Mouse (Mus musculus) c-Kit-negative CD71-positive TER-119-positive erythroid progenitor cells, embryonic 14.5 days (primary cell): ENCODE measurements around the gene Phc2.

Experiments
- DNase-seq: peaks from one replicate; pipeline ENCODE4 v3.0.0-alpha.2; 2013; ENCODE audit warnings: low read depth, low spot score

Gene Phc2

GRCm38 (mm10) chr4:128691195-128691594 lies 36.7 kb downstream of the Phc2 start:
- DNase-seq = no peak

- DNase-seq = no peak
These were observed 37.8 kb downstream of the Phc2 start for GRCm38 (mm10) chr4:128692149-128692925.

DNA sequence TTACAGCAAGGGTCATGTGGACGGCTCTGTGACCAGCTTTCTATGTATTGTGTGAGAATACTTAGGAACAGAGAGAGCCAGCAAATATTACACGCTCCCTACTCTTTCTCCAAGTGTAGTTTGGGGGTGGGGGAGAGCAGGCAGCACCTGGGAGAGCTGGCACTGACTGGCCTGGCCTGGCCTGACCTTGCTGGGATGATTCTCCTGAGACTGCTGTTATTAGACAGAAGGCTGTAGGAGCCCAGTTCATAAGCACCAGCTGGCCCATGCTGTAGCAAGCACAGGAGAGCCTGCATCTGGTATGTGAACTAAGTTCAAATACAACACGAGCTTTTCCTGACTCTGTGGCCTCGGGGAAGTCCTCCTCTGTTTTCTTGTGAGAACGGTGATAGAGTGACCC lies 38.7 kb downstream of the Phc2 start:
- DNase-seq = no peak

DNA sequence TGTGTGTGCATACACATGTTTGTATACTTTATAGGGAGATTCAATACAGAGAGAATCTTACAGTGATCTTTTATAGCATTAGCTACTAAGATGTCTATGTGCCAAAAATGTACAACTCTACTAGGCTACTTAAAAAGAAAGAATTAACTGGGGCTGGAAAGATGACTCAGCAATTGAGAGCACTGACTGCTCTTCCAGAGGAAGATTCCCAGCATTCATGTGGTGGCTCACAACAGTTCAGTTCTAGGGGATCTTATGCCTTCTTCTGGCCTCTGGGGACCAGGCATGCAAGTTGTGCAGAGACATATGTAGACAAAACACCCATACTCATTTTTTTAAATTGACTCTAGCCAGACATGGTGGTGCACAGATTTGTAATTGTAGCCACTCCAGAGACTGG lies 39.8 kb downstream of the Phc2 start:
- DNase-seq = no peak

GRCm38 (mm10) chr4:128695149-128695548 lies 40.6 kb downstream of the Phc2 start:
- DNase-seq = no peak

- no peak for DNase-seq
These were observed 43.7 kb downstream of the Phc2 start for GRCm38 (mm10) chr4:128698011-128698861.

GRCm38 (mm10) chr4:128699916-128700315 lies 45.4 kb downstream of the Phc2 start:
- no peak for DNase-seq

DNA sequence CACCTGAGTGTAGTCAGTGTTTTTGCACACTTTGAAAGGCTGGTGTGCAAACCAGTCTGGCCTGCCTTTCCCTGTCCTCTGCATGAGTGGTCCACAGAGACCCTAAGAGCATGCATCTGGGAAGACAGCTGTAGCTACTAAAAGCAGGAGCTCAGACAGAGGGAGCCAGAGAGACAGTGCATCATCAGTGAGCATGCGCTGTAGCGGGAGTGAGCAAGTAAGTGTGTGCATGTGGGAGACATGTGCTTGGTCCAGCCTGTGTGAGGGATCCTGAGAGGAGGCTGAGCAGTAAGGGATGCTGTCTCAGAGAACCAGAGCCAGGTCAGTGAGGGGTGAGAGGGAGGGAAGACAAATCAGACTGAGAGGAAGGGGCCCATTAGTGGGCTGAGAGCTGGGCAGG lies 46.0 kb downstream of the Phc2 start:
- DNase-seq = no peak

DNA sequence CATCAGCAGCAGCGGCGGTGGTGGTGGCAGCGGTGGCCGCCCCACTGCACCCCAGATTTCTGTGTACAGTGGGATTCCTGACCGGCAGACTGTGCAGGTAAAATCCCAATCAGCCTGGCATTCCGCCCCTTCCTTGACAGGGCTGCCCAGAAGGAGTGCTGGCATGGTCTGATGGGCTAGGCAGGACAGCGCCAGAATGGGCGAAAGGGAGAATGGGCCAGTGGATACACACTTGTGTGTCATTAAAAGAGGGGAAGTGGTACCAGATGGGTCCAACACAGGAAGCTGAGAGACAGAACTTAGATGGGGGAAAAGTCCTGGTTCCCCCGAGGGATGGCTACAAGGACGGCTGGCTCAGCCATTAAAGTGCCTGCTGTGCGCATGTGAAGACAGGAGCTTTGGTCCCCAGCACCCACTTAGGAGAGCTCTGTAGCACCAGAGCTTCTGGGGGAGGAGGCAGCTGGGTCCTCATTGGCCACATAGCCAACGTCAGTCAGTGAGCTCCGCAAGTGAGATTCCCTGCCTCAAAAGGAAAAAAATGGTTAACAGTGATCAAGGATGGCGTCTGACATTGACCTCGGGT lies 50.7 kb downstream of the Phc2 start:
- DNase-seq = no peak

DNA sequence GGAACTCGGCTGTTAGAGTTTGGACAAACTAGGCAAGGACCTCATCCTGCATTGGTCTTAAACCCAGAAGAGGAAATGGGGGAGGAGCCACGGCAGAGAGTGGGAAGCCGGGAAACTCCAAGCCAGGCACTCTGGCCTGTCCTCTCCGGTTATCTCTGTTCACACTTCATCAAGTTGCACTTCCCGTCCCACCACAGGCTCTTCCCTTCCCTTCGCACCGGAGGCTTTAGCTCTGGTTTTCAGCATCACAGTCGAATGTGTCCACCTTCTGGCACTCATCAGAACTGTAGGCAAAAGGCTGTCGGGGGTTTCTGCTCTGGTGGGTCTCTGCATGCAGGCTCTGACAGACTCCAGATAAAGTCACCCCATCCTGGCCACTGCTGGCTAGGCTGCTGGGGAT lies 52.1 kb downstream of the Phc2 start:
- no peak for DNase-seq

GRCm38 (mm10) chr4:128707384-128707783 lies 52.9 kb downstream of the Phc2 start:
- no peak for DNase-seq

- DNase-seq = no peak
These were observed 54.7 kb downstream of the Phc2 start for GRCm38 (mm10) chr4:128709061-128709780.

DNA sequence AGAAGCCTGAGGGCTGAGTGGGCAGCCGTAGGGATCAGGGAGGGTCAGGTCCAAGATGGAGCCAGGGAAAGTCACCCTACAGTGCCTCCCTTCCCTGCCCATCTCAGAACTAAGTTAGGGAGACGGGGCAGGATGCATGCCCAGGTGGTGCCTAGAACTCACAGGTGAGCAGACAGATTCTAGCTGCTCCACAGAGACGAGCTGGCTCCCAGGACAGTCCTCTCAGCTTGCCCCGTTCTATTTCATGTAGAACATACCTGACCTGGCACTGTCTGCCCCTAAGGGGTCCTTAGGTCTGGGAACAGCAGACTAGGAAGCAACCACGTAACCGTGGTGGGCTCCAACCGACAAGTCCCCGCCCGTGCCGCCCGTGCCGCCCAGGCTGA lies 55.3 kb downstream of the Phc2 start:
- DNase-seq = no peak

- no peak for DNase-seq
These were observed 55.8 kb downstream of the Phc2 start for GRCm38 (mm10) chr4:128710286-128710685.

- no peak for DNase-seq
These were observed 56.3 kb downstream of the Phc2 start for GRCm38 (mm10) chr4:128710800-128711199.

DNA sequence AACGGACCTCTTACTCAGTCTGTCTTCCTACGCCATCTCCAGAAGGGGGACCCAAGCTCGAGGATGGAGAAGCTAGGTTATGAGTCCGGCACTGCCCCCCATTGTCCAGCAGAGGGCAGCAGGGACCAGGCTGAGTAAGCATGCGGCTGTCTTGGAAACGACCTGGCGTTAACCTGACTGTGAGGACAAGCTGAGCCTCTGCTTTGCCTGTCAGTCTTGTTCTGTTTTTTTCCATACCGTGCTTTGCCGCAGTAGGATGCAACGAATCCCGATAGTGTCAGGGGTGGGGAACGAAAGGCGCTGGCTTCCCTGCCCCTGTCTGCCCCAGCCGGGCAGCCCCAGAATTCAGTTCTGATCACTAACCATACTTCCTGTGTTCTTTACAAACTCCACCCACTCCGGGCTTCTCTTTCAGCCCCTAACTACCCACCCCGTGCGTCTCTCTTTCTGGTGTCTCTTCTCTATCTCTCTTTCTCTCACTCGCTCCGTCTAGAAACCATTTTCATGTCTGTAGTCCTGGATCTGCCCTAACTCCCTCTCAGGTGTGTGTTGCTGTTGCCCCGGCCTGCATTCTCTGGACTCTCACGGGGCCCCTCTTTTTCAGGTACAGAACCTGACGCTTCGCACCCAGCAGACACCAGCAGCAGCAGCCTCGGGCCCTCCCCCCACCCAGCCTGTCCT lies 57.1 kb downstream of the Phc2 start:
- peak; percentile 72 for DNase-seq

- DNase-seq = no peak
These were observed 57.7 kb downstream of the Phc2 start for GRCm38 (mm10) chr4:128712136-128712655.

- DNase-seq = no peak
These were observed 58.4 kb downstream of the Phc2 start for GRCm38 (mm10) chr4:128712941-128713340.

GRCm38 (mm10) chr4:128715241-128716204 lies 61.0 kb downstream of the Phc2 start:
- no peak for DNase-seq

DNA sequence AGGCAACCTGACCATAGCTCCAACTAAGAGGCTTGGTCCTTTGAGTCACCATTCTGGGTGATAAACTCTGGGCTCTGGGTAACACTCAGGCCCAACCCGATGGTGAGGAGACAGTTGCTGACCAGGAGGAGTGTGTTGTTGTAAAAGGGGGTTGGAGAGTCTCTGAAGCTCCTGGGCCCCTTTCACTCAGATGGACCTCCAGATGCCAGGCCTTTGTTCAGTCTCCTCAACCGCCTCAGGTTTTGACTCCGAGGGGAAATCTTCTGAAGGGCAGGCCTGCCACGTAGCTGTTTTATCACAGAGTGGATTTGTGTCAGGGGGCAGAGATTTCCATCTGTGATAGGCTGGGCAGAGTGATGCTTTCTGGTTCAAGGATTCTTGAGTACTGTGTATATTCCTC lies 61.8 kb downstream of the Phc2 start:
- no peak for DNase-seq
